Mouse (Mus musculus) adrenal gland, adult 18-20 months (tissue): Measurements from ENCODE around the gene Tmem190. TPM values are rescaled to one million over a fixed set of nuclear protein-coding genes. Genes with fewer than 3 reads are reported as not detected.

Experiments
- DNase-seq, 2 experiments: peaks; one replicate each; pipeline ENCODE4 v3.0.0; 2021 to 2022; ENCODE audit warnings: low spot score in 2 of 2
- long read RNA-seq, 2 experiments: library from polyadenylated mRNA; stranded (forward); transcript quantifications; one replicate each; pipeline ENCODE4 v2.0.0; 2021
- total RNA-seq, 2 experiments: library from RNA; stranded (reverse); gene quantifications; 1 replicate in 1 of 2; 2 replicates in 1 of 2; pipeline ENCODE4 v1.2.3; 2021

The Tmem190 gene
- not detected for total RNA-seq
- long read RNA-seq, experiment 1: 0 reads
- long read RNA-seq, experiment 2: 0 reads

DNA sequence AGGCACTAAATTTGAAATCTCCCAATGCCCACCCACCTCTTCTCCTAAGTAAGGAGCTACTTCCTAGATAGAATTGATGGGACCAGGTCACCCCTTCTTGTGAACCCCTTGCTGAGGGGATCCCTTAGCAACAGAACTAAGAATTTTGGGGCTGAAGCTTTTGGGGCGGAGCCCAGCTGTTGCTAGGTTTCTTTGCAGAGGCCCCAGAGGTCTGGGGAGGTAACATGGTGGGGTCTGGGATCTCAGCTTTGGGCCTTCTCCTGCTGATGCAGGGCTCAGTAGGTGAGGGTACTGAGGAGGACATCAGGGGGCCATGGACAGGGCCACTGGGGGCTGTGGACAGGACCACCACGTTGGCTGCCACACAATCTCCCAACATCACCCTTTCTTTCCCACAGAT is at the start of gene Tmem190, which contains the start of gene Il11:
Gene Tmem190 (plus strand): TSS at position 179 of the 400 bp plus-strand sequence.
Gene Il11 (minus strand): TSS at position 101 of the 400 bp plus-strand sequence.
- DNase-seq: no peak

DNA sequence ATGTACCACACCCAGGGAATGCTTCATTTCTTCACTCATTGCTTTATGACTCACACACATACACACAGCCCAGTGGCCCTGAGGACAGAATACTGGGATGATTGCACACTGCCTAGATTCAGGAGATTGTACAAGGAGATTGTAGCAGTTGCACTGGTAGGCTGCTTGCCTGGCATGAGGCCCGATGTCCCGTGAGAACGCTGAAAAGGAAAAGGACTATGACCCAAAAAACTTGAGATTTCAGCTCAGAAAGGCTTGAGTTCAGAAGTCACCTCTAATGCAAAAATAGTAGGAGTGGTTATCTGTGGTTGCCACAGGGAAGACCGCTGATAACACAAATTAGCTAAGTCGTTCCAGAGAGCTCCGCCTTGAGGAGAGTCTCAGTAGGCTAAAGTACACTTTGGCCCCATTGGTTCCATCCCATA is 49.8 kb upstream of the Tmem190 start:
- no peak for DNase-seq

DNA sequence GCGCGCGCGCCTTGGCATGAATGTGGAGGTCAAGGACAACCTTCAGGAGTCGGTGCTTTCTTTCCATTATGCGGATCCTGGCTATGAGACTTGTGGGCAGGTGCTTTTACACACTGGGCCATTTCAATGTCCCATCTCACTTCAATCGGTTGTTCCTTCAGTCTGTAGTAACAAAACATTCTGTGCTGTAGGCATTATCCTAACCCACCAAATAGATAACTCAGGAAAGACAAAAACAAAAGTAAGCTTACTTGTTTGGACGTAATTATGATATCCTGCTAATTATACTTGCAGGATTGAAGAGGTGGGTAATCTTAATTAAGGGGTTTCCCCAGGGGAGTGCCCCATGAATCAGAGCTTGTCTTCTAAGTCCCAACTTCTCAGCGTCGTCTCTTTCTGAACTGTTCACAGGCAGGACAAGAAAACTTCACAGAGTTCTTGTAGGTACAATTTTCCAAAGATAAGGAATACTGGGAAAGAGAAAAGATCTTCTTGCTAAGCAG is 43.6 kb upstream of the Tmem190 start:
- DNase-seq: no peak

DNA sequence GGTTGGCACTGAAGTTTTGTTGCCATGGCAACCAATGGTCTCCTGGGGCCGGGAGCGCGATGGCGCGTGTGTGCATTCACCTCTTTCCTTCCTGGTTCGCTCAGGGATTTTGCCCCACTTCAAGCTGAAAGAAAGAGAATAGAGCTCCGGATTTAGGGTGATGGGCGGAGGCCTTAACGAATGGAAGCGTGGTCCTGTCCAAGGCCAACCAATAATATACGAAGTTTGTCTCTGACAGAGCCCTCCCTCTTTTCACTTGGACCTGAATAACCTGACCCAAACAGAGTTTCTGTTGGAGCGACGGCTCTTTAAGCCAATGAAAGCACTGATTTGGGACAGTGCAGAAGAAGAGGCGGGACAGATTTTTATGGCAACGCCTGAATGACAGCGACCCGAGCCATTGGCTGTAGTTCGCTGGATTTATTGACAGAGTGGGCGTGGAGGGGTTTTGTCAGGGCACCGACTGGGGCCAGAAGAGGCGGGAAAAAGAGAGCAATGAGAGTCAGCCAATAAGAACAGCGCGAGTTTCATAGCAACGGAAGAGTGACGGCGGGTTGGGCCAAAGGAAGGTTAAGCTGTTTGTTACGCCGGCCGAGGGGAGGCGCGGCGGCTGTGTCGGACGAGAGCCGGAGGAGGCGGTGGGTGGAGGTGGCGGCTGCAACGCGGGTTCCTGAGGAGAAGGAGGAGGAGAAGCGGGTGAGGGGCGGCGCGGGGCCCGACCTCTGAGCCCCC is 43.0 kb upstream of the Tmem190 start, which contains the start of gene Kmt5c:
Gene Kmt5c (plus strand): TSS at position 572 of the 732 bp plus-strand sequence.
- peak; percentile 87 for DNase-seq

DNA sequence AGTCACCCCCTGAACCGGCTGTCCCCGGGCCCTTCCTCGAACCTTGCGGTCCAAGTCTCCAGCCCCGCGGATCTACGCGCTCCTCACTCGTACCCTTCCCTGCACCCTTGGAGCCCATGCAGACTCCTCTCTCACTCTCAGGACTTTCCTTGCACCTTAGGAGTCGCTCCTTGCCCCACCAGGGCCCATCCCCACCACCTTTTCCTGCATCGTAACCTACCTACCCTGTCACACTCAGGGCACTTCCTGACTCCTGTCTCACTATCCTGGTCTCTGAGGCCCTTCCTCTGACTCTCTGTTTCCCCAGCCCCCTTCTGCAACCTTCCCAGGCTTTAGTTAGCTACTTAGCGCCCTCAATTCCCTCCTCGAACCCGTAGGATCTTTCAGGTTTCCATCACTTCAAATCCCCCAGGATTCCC is 42.4 kb upstream of the Tmem190 start:
- no peak for DNase-seq

DNA sequence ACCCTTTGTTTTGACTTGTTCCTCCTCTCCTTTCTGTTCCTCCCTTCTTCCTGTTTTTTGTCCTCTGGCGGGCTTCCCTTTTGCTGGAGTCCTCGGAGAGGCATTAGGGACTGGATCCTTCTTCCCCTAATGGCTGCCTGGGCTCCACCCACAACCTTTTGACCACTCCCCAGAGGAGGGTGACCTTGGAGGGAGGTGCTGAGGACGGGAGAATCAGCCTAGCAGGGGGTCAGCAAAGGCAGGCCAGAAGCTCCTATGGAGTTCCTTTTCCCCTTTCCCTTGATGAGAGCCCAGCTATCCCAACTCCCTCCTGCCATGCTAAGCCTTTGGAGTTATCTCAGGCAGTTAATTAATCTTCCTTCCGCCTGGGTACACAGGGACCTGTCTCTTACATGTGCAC is 41.6 kb upstream of the Tmem190 start:
- peak; percentile 31 to 46 for DNase-seq

DNA sequence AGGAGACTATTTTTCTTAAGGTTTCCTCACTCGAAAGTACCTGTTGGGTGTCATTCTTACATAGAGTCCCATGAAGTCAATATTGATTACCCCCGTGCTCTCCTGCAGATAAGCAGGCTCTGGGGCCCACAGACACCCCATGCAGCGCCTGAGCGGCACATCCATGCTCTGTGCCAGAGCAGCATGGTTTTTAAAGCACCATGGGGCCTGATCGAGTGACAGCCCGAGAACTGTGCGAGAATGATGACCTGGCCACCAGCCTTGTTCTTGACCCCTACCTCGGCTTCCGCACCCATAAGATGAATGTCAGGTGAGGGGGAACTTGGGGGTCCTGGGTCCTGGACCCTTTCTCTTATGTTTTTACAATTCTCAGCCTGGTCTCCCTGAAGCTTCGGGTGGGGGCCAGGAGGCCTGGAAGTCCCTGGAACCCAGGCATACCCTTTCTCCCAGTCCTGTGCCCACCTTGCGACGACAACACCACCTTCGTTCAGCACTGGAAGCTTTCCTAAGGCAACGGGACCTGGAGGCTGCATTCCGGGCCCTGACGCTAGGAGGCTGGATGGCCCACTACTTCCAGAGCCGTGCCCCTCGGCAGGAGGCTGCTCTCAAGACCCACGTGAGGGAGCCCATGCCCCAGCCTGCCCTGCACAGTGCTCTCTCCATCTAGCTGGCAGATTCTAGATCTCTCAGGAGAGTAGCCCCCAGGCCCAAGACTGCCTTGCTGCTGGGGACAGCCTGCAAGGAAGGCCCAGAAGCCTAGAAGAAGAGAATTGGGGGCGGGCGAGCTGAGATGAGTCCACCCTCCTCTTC is 40.9 kb upstream of the Tmem190 start:
- no peak for DNase-seq

DNA sequence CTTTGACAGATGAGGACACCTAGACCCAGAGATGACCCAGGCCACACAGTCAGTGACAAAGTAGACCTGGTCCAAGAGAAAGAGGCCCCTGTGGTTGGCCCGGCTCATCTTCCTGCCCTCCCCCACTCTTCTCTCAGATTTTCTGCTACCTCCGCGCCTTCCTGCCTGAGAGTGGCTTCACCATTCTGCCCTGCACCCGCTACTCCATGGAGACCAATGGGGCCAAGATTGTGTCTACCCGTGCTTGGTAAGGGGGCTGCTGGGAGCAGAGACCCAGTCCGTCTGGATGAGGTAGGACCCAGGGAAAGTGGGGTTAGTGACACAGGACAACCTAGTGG is 40.3 kb upstream of the Tmem190 start:
- no peak for DNase-seq

DNA sequence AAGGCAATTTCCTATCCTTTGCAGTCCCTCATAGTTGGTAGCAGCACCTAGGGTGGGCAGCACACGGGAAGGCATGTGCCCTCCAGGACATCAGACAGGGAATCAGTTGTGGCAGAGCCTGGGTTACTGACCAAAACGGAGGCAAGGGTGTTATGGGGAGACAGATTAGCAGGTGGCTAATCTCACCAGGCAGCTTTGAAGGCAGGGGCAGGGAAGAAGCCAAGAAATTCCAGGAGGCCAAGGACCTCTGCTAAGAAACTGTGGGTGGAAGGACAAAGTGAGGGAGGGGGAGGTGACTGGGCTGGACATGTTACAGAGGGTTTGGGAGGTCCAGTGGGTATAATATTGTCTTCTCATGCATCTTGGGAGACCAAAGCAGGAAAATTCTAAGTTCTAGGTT is 39.4 kb upstream of the Tmem190 start:
- no peak for DNase-seq

DNA sequence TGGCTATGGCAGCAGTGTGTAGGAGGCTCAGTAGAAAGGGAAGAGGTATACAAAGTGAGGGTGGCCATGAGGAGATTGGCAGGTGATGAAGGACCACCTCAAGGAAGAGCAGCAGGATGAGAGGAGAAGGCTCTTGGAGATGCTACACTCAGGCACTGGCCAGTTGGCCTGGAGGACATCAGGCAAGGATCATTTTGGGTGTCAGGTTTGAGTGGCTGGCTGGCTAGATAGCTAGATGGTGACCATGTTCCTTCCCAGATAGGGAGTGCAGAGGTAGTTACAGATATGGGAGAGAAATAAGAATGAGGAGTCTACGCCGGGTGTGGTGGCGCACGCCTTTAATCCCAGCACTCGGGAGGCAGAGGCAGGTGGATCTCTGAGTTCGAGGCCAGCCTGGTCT is 37.9 kb upstream of the Tmem190 start:
- no peak for DNase-seq

DNA sequence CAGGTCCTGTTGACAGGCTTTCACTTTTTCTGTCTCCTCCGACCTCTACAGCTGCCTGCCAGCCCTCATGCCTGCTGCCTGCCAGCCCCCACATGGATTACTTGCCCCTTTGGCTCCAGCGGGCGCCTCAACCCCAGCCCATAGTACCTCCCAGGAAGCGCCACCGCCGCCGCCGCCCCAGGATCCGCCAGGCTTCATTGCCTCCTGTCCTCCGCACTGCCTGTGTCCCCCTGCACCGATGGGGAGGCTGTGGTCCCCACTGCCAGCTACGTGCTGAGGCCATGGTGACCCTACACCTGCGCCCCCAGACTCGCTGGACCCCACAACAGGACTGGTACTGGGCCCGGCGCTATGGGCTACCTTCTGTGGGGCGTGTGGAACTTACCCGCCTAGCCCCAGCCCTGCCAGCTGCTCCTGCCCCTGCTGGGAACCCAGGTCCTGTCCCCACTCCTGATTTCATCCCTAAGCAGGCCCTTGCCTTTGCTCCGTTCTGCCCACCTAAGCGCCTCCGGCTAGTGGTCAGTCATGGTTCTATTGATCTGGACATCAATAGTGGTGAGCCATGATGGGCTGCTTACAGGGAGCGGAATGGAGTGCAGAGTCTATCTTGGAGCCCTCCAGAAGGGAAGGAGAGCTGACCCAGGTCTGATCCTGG is 36.3 kb upstream of the Tmem190 start:
- no peak for DNase-seq

DNA sequence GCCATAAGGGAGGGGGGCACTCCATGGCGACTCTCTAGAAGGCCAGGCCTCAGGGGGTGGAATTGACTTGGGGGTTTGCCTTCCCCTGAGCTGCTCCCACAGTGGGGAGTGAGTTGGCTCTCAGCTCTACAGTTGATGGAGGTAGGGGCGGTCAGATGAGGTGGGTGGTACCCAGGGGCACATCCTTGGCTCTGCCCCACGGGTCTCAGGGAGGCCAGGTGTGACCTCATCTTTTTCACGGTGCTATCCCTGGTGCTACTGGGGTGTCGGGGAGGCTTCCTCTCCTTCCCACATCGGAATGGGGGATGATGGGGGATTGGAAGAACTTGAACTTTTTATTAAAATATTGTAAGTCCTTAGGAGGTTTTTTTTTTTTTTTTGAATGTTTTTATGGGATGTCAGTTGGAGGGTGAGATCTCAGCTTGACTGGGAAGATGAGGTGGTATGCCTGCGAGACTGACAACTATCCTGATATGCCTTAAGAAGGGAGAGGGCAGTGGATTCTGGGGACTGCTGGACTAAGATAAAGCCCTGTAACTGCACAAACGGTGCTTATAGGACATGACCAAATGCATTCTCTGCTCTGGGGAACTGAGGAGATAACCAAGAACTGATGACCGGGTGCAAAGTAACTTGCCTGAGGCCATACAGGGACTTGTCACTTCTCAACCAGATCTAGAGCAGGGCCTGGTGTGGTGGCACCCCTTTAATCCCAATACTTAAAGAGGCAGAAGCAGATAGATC is 35.4 kb upstream of the Tmem190 start:
- no peak for DNase-seq

DNA sequence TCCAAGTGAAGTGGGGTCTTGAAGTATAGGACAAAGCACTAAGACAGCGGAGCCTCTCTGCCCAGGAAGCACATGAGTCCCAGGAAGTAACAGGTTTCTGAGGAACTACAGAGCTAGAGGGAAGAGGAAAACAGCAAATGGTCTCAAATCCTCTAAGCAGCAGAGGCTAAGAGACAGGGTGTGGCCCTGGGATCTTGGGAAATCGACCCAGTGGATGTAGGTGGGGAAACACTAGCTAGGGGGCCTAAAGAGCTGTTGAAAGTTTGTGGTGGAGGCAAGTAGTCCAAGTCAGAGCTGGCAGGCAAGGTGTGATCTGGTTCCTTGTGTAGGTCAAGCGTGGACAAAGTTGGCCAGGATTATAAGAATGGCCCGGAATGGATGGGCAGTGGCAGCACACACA is 34.4 kb upstream of the Tmem190 start:
- DNase-seq: no peak

DNA sequence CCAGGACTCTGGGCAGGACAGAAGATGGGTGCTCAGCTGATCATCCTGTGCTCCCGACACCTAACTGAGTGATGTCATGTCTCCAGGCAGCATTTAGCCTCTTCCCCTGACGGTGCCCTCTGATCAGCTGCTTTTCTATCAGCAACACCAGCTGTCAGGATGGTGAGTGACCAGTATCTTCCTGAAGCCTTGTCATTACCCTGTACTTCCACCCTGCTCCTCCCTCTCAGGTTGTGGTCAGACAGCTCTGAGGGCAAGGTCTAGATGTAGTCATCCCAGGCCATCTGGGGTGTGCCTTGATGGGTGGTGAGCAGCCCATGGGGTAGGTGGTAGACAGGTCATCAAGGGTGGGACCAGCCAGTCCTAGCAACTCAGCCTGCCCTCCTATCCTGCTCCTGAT is 33.6 kb upstream of the Tmem190 start:
- DNase-seq: no peak

DNA sequence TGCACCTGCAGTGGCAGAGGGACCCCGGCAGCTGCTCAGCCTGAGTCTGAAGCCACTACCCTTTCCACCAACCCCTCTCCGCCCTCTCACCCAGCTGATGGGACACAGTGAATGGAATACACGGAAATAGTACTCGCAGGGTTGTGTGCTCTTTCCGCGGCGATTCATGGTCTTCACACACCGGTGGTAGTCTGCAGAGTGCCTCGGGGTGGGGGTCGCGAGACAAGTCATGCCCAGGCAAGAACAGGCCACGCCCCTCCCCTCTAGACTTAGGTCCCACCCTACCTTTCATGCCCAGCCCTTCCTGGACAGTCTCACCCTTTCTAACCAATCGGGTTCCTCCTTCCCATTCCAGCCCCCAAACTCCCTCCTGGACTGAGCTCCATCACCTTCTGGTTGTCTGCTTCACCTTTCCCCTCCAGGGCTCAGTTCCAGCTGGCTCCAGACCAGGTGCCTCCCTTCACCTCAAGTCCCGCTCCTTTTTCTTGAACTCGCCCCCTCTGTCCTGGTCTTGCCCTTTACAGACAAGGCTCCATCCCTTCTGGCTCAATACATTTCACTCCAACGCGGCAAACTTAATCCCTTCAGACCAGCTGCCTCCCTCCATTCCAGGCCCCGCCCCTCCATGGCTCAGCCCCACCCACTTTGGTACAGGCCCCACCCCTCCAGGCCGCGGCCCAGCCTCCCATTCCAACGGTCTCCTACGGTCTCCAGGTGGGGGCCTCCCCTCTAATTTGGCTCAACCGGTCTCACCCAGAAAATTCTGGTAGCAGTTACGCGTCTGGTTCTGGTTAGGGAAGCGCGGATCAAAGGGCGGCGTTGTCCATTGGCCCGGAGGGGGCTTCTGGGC is 30.5 kb upstream of the Tmem190 start:
- DNase-seq: no peak

DNA sequence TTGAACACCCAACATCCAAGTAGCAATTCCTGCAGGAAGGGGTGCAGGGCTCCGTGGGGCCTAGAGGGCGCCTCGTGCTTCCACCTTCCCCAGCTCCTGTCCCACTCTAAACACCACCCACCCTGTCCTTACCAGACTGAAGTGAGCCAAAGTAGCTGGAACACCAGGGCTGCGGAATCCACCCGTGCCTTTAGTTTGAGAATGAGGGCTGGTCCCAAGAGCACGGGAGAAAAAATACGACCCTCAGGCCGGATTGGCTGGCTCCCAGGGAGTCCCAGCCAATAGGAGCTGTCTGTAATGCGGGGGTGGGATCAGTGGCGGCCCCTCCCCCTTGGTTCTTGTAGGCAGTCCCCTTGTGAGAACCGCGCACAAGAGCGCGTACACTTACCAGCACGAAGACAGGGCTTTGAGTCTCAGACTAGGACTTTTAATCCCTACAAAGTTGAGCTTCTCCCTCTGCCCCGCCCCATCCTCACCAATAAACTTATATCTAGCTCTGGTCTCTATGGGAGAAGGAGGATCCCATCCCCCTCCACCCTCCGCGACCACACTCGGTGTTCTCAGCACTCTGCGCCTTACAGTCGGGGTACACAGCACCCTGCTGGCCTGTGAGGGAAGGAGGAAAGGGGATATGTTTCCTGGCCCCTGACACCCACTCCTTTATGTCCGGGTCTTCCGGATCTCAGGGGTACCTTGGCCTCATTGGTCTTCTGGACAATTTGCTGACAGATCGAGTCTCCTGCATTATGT is 29.7 kb upstream of the Tmem190 start, which contains the start of gene Cox6b2:
Gene Cox6b2 (minus strand): TSS at position 274 of the 750 bp plus-strand sequence.
- peak; percentile 26 to 49 for DNase-seq

DNA sequence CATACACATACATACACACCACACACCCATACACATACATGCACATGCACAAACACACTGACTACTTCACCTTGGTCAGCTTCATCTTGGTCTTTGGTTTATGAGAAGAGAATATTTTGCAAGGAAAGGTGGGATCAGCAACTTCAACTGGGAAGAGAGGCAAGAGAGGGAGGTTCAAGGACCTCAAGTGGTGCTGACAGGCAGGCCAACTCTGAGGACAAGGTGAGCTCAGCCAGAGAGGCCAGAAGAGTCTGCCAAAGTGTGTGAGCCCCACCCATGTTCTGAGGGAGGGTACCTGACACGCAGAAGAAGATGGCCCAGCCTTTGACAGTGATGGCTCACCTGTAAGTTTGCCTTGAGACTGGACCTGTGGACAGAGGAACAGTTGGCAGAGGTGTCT is 23.1 kb upstream of the Tmem190 start:
- DNase-seq: no peak

DNA sequence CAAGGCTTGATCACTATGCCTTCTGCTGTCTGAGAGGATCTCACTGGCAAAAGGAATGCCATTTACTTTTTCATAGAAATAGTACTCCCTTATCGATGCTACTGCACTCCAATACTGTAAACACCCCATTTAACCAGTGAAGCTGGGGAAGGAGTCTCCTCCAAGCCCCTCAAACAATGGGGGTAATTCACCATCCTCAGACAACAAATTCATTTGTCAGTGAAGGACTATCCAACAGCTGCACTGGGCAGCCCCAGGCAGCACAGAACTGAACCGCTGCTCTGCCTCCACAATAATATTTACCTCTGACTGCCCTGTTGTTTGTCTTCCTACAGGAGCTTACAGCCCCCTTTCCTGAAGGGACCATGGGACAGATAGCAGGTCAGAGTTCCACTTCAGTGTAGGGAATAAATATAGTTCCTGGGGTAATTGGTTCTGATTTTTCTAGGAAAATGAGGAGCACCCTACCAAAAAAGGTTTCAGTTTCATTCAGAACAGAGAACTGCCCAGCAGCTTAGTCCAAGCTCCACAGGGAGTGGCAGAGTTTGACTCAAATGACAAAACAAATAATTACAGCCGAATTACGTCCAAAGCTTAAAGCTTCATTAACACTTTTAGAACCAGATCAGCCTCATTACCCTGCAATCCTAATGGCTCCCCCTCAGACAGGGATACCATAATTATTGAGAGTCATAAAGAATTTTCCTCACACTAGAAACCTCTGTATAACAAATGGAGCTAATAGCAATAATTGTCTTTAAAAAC is 17.6 kb upstream of the Tmem190 start:
- no peak for DNase-seq
